Mouse (Mus musculus) cerebellum, adult 11 months (tissue): ENCODE results near the gene Ccnb2.
"Not testable (repeated sequence)": the region's sequence is repeated elsewhere in the genome, so short reads cannot be mapped to it uniquely, and the experiment has no call there.

Source experiments
- DNase-seq: peaks from one replicate; pipeline ENCODE4 v3.0.0; 2022

Ccnb2 gene

DNA sequence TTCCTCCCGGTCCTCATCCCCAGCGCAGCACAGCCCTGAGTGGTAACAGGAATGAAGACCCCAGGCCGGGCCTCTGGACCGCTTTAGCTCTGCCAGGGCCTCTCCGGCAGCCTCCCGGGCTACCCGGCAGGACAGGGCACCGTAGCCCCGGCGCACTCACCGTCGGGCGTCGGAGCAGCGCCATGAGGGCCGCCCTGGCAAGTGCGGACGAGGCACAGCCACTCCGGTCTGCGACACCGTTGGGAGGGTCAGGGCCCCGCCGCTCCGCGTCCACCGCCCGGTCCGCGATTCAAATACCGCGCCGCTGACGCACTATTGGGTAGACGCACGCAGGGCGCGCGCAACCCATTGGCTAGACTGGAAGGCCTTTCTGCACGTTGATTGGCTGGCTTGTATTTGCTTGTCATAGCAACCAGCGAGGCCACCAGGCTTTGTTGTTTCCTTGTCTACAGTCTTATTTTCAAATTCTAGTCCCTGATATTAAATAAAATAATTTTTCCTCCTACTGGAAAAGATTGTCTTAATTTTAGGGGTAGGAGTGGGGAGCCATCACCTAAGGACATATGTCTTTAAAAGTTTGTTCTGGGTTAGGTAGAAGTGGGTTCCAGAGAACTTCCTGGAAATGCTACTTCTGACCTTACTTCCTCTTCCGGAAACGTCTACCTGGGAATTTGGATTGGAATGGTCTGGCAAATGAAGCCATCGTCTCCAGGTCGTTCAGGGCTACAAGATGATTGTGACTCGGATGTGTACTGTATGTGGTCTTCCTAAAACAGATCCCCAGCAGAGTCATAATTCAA, at the start of gene Ccnb2:
TSS of gene Ccnb2 (minus strand) at position 291 of the 800 bp plus-strand sequence.
- DNase-seq, result peak; percentile 46

GRCm38 (mm10) chr9:70463091-70463490, 41.7 kb upstream of the Ccnb2 start:
- DNase-seq, result not testable (repeated sequence)

DNA sequence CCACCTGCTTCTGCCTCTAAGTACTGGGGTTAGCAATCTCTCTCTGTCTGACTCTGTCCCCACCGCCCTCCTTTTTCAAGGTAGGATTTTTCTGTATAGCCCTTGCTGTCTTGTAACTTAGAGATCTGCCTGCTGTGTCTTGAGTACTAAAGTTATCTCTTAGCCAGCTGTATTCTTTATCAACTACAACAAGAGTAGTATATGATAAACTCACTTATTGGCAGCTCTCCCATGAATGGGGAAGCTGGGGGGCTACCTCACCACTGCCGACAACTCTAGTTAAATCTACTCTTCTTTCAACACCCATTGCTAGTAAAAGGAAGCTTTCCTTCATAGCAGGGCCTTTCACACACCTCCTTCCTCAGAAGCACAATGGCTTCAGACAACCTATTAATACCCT, 31.0 kb upstream of the Ccnb2 start:
- DNase-seq, result no peak

DNA sequence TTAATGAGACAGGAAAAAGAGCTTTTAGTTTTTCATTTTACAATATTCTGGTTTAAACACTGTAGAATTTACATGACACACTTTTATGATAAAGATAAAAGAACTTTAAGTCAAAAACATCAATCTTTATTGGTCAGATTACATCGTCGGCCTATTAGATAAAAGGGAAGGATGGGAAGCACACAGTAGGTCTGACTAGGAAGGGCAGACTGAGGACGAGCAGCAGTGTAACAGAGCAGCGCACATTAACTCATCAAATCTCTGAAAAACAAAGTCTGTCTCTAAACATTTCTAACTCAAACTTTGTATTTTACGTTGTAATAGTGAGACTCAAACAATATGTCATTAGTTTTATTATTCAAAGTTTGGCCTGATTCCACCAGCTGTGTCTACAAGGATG, 27.7 kb upstream of the Ccnb2 start:
- no peak for DNase-seq

DNA sequence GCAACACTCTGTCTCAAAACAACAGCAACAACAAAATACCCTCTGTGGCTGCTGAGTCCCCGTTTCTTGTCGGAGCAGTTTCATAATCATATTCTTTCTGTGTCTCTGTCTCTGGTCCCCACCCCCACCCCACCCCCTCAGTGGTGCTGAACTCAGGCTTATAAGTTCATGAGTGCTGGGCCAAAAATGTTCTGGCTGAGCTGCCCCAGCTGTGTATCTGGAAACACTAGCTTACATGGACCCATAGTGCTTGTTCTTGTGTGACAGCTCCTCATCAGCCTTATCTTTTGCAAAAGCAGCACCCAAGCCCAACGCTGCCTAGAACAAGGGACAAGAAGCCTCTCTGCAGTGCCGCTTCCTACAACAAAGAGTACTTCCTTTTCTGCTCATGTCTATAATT, 18.6 kb upstream of the Ccnb2 start:
- no peak for DNase-seq

- no peak for DNase-seq
These were observed 1.3 kb upstream of the Ccnb2 start for GRCm38 (mm10) chr9:70422661-70423060.

- no peak for DNase-seq
These were observed 4.9 kb downstream of the Ccnb2 start for GRCm38 (mm10) chr9:70416412-70416811.

GRCm38 (mm10) chr9:70413038-70413437, 8.3 kb downstream of the Ccnb2 start:
- DNase-seq, result no peak

DNA sequence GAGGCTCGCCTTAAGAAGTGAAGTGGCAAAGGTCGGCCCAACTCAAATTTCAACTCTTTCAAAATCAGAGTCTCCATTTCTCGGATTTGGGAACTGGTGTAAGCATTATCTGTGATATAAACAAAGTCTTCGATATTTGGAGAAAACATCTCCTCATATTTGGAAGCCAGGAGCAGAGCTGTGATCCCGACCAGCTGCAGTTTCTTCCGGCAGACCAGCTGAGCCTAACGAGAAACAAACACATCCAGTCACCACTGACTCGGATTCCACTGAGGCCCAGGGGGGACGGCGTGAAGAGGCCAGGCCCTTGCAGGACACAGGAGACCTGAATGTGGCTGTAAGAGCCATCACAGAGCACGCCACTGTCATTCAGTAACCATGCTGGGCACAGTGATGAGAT, 10.7 kb downstream of the Ccnb2 start:
- DNase-seq, result no peak

GRCm38 (mm10) chr9:70409743-70410142, 11.6 kb downstream of the Ccnb2 start:
- DNase-seq, result no peak

GRCm38 (mm10) chr9:70408791-70409190, 12.6 kb downstream of the Ccnb2 start:
- no peak for DNase-seq

GRCm38 (mm10) chr9:70406596-70406995, 14.8 kb downstream of the Ccnb2 start:
- no peak for DNase-seq

DNA sequence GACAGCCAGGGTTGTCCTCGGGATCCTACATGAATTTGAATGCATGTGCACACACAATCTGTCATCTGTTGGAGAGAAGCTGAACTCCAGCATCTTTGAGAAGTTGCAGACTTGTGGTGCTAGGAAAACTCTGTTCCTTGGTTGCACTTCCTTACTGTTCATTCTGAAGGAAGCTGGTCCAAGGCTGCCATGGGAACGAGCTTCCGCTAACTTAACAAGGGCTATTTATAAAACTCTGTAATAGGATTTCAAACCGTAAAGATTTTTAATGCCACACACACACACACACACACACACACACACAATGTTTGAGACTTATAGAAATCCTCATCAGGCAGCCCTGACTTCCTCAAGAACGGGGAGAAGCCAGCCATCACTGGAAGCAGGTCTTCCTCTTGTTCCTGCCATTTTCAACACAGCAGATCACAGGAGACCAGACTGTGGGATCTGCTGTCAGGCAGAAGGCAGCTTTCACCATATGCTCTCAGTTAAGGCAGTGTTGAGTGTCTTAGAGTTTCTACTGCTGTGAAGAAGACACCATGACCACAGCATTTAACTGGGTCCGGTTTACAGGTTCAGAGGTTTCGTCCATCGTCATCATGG, 19.3 kb downstream of the Ccnb2 start:
- DNase-seq, result no peak

GRCm38 (mm10) chr9:70396083-70396482, 25.3 kb downstream of the Ccnb2 start:
- no peak for DNase-seq

GRCm38 (mm10) chr9:70395617-70396016, 25.7 kb downstream of the Ccnb2 start:
- no peak for DNase-seq

DNA sequence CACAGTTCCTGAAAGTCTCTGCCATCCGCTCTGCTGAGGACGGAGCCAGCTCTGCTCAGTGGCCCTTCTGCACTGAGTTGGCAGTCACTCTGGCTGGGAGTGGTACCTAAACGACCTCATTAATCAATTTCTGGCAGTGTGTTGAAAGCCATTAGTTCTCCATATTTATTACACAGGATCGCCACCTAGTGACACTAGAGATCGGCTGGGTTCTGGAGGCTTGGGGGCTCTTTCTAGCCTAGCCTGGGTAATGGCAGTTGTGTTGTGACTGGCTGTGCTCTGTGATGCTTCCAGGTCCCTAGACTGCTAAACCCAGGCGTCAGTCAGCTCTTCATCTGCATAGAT, 28.8 kb downstream of the Ccnb2 start:
- DNase-seq, result peak; percentile 9

DNA sequence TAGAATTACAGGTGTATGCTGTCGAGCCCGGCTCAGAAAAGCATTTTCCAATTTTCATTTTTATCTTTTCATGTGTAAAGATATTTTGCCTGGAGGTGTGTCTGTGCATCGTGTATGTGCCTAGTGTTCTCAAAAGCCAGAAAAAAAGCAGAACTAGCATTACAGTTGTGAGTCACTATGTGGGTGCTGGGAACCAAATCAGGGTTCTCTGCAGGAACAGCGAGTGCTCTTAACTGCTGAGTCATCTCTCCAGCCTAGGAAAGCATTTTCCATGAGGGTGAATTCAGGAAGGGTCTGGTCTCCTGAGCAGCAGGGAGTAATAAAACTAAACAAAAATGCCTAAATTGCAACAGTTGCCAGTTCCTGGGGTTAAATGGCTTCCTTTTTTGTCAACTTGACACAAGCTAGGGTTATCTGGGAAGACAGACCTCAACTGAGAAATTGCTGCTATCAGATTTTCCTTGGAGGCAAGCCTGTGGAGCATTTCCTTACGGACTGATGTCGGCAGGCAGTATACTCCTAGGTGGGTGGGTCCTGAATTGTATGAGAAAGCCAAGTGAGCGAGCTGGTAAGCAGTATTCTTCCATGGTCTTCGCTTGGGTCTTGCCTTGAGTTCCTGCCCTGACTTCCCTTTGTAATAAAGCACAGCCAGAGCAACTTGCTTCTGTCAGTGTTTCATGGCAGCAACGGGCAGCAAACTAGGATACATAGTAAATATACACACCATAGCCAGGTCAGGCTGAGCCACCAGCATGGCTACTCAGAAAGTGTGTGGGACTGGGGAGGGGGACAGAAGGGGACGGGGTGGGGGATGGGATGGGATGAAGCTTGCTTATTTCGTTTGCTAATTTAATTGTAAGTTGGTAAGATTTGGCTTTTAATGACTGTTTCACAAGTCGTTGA, 29.4 kb downstream of the Ccnb2 start:
- no peak for DNase-seq

GRCm38 (mm10) chr9:70391042-70391441, 30.3 kb downstream of the Ccnb2 start:
- no peak for DNase-seq

GRCm38 (mm10) chr9:70389548-70389947, 31.8 kb downstream of the Ccnb2 start:
- DNase-seq, result no peak

DNA sequence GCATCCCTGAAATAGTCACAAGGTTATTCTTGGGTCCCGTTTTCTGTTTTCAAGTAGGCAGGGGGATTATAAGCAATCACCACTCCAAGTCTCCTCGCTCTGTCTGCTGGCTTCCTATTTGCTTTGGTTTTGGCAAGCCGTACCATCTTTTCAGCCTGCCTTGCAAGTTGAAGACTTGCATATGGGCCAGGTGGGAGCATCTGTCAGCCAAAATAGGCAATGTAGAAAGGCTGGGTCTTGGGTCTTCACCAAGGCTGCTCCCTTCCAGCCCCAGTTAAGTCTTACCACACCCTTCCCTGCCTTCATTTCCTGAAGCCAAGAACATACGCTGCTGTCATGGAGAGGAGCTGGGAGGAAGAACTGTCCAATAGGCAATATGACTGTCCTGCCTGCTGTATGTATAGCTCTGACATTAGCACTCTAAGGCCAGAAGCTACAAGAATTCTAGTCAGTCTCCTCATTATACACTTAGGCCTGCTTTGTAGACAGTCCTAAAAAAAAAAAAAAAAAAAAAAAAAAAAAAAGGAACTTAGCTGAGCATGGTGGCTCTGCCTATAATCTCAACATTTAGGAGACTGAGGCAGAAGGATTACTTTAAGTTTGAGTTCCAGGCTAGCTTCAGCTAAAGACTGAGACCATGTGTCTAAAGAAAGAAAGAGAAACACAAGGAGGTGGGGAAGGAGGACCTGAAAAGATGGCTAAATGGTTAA, 33.8 kb downstream of the Ccnb2 start:
- no peak for DNase-seq

DNA sequence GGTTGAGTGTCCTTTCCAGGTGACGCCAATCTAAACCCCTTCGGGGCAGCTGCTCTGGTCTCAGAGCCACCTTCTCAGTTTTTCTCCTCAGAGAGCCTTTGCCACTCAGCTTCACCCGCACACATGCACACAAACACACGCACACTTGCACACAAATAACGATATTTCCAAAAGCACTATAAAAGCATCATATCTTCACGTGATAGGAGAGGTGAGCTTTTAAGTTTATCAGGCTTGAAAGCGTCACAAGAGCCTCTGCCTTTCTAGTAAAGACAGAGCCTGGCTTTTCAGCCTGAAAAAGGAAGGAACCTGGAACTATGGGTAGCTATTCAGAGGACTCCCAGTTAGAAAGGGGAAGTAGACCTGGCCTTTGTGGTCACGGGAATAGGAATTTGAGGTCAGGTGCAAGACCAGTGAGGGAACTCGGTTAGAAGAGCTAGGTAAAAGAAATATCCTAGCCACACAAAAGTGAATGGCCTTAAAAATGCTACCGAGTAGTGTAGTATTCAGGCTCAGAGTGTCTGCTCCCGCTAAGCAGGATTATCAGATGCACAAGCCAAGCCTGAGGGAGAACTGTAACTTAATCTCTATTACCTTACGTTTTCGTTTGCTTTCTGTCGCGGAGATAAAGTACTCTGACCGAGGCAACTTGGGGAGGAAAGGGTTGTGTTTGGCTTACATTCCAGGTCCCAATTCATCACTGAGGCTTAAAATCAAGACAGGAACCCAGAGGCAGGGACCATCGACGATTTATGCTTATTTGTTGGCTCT, 36.2 kb downstream of the Ccnb2 start:
- DNase-seq, result no peak

DNA sequence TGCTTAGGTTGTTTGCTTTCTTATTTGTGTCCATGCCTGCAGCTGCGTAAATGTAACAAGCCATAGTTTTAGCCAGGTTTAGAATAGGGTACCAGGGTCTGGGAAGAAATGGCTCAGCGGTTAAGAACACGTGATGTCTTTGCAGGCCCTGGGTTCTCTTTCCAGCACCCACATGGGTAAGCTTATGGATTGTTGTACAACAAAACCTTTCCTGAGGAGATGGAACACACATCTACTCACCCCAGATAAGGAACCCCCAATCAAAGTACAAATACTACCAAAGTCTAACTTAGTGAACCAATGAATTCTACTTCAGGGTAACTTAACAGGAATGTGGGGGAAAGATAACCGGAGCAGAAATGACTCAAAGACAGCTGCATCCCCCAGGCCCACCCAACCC, 36.9 kb downstream of the Ccnb2 start:
- no peak for DNase-seq
